16 mouse cellular contexts compared by ENCODE assay signal in genomic region chr3:42382151-42382550, GRCm38 (mm10).
DNase-seq lines count a peak whose midpoint lies in the region; ATAC-seq lines count a peak whose summit lies in the region.
"Had no signal": no experiment of that assay in that cellular context is flagged by ENCODE, and none has a peak within 500 bp of the region (broad histone marks: within the 10 kb centered on the region; RNA-seq: fewer than 3 reads in every experiment).

No protein-coding gene starts in this region.

- 66% methylated on average over 5 of the region's 5 CpGs for WGBS in liver, embryonic 11.5 days

- no peaks in the 10 kb centered on the region for H3K4me1 ChIP-seq in liver, embryonic 11.5 days (replicated peaks; ENCODE audit: control insufficient read depth, insufficient read depth, low read length)
- H3K4me1 ChIP-seq: hindbrain, embryonic 10.5 days; limb, embryonic 10.5 days; neural tube, embryonic 12.5 days had no signal

- H3K4me2 ChIP-seq in liver, embryonic 11.5 days: no peak overlapping the region
- H3K4me2 ChIP-seq: neural tube, embryonic 12.5 days had no signal

- no peak for ATAC-seq in liver, embryonic 11.5 days (replicated peaks; ENCODE audit: low FRiP score)
- ATAC-seq: inflammation-experienced regulatory T-cells, adult 6 months; lung, postnatal 0 days had no signal

- no peak overlapping the region for H3K27ac ChIP-seq in liver, embryonic 11.5 days (ENCODE audit: low read depth, low read length)
- H3K27ac ChIP-seq: hindbrain, embryonic 10.5 days; limb, embryonic 10.5 days; liver, embryonic 14.5 days; neural tube, embryonic 12.5 days; stomach, postnatal 0 days had no signal

- no peaks in the 10 kb centered on the region for H3K36me3 ChIP-seq in liver, embryonic 11.5 days (ENCODE audit: control insufficient read depth, insufficient read depth, low read length)
- H3K36me3 ChIP-seq: hindbrain, embryonic 10.5 days; limb, embryonic 10.5 days; neural tube, embryonic 12.5 days had no signal

- no peak overlapping the region for H3K4me3 ChIP-seq in liver, embryonic 11.5 days (ENCODE audit: low read depth, low read length)
- H3K4me3 ChIP-seq: hindbrain, embryonic 10.5 days; limb, embryonic 10.5 days; neural tube, embryonic 12.5 days had no signal

- DNase-seq in brain, adult 2 months (ENCODE audit: low read depth, low spot score): peak; percentile 69
- peak; percentile 58 for DNase-seq in cerebellum, adult 9-10 months
- peak; percentile 5 to 13 for DNase-seq in frontal cortex, postnatal 25 days (ENCODE audit: low spot score in 2 of 2)
- peak; percentile 26 to 29 for DNase-seq in right cerebral cortex, adult 2 months (ENCODE audit: low spot score in 2 of 2)
- DNase-seq in liver, embryonic 11.5 days (ENCODE audit: low spot score): no peak
- DNase-seq in adrenal gland, adult 8-10 months: no peak
- no peak for DNase-seq in MN1 (ENCODE audit: low spot score)
- DNase-seq: heart, adult 11 months; thymus, postnatal 4 days had no signal

- H3K27me3 ChIP-seq in liver, embryonic 11.5 days (replicated peaks; ENCODE audit: control insufficient read depth, insufficient read depth, low read length): no peaks in the 10 kb centered on the region
- H3K27me3 ChIP-seq: neural tube, embryonic 12.5 days had no signal

- no peak overlapping the region for H3K9ac ChIP-seq in liver, embryonic 11.5 days (ENCODE audit: low read depth, low read length)
- H3K9ac ChIP-seq: liver, embryonic 14.5 days; neural tube, embryonic 12.5 days had no signal

- no peaks in the 10 kb centered on the region for H3K9me3 ChIP-seq in liver, embryonic 11.5 days (ENCODE audit: control insufficient read depth, low read length)
- H3K9me3 ChIP-seq: hindbrain, embryonic 10.5 days; limb, embryonic 10.5 days; neural tube, embryonic 12.5 days had no signal

Comparison
In these comparisons a context has a peak if more than half of its experiments do, and no peak if none do; other contexts are left out.
1. DNase-seq: peak in brain, adult 2 months (single experiment), cerebellum, adult 9-10 months (single experiment), frontal cortex, postnatal 25 days (2 of 2) and right cerebral cortex, adult 2 months (2 of 2); none in liver, embryonic 11.5 days (single experiment), adrenal gland, adult 8-10 months (single experiment) and MN1 (single experiment).